Mouse (Mus musculus) thymus, adult 2 months (tissue): ENCODE results near the gene Gm43518. TPM values are rescaled to one million over a fixed set of nuclear protein-coding genes. Genes with fewer than 3 reads are reported as not detected.

Experiments used
- DNase-seq: peaks from one replicate; pipeline ENCODE4 v3.0.0; 2021
- H3K27ac ChIP-seq: fragments of 200-500 bp; 2 replicates; pipeline ENCODE4 v1.5.1; 2012; ENCODE audit warnings: low read length, control low read depth; ENCODE audit not compliant: control insufficient read depth, insufficient read depth
- H3K27me3 ChIP-seq: fragments of 200-500 bp; 2 replicates; pipeline ENCODE4 v1.6.1; 2012; ENCODE audit warnings: mild to moderate bottlenecking, low read length, moderate library complexity, mixed read lengths; ENCODE audit not compliant: control insufficient read depth, insufficient read depth
- H3K36me3 ChIP-seq: fragments of 200-500 bp; 2 replicates; pipeline ENCODE4 v1.6.1; 2012; ENCODE audit warnings: mild to moderate bottlenecking, low read length, moderate library complexity; ENCODE audit not compliant: control insufficient read depth, insufficient read depth
- H3K4me1 ChIP-seq: fragments of 200-500 bp; replicated peaks from 2 replicates; pipeline ENCODE4 v1.6.1; 2012; ENCODE audit warnings: low read length; ENCODE audit not compliant: control insufficient read depth, insufficient read depth
- H3K4me3 ChIP-seq: fragments of 200-500 bp; 2 replicates; pipeline ENCODE4 v1.5.1; 2012; ENCODE audit warnings: mild to moderate bottlenecking, low read length, control low read depth, moderate library complexity; ENCODE audit not compliant: control insufficient read depth, insufficient read depth
- CTCF ChIP-seq: fragments of 200-500 bp; IDR thresholded peaks from 2 replicates; pipeline ENCODE4 v1.5.1; 2012; ENCODE audit warnings: mild to moderate bottlenecking, control low read depth, low read length, moderate library complexity, borderline replicate concordance; ENCODE audit not compliant: control insufficient read depth, poor library complexity, insufficient read depth; ENCODE audit errors: extremely low read depth
- POLR2A ChIP-seq: fragments of 200-500 bp; IDR thresholded peaks from 2 replicates; pipeline ENCODE4 v1.6.1; 2012; ENCODE audit warnings: mild to moderate bottlenecking, low read length, control low read depth, moderate library complexity; ENCODE audit not compliant: control insufficient read depth, poor library complexity, insufficient read depth; ENCODE audit errors: extremely low read depth
- WGBS: fragments of 180-500 bp; shearing (Covaris S2); methylation state at CpG from one replicate; pipeline ENCODE4 v1.1.7; 2018; 5-methylcytosine and 5-hydroxymethylcytosine counted together
- polyA plus RNA-seq: library from polyadenylated mRNA; depleted of rRNA; stranded (reverse); fragments of >200 nt; gene quantifications from 2 replicates; pipeline ENCODE4 v1.2.3, GENCODE M21; 2012

Gm43518 gene
- polyA plus RNA-seq, 1 experiment, result 0.62 TPM

DNA sequence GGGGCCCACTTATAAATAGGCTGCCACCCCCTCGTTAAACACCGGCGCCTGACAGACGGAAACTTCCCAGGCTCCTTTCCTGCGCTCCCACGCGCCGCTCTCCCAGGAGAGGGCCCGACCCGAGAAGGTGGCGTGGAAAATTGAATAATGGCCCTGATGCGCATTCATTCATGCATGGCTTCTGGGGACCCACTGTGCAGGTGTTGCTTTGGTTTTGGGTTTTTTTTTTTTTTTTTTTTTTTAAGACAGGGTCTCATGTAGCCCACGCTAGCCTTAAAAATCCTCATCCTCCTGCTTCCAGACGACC is 46.9 kb downstream of the Gm43518 start:
- no peaks in the 10 kb centered on the region for H3K36me3 ChIP-seq
- H3K27me3 ChIP-seq, result no peaks in the 10 kb centered on the region
- H3K4me1 ChIP-seq, result peaks cover 14% of the 10 kb centered on the region
- H3K27ac ChIP-seq, result no peak overlapping the region; the same call in 1 of the 2 replicates
- no peak for DNase-seq
- no peak for TF ChIP-seq POLR2A
- TF ChIP-seq CTCF, result no peak
- peak overlapping the region; percentile 76 for H3K4me3 ChIP-seq
- WGBS, result 2% methylated on average over 14 of the region's 14 CpGs

DNA sequence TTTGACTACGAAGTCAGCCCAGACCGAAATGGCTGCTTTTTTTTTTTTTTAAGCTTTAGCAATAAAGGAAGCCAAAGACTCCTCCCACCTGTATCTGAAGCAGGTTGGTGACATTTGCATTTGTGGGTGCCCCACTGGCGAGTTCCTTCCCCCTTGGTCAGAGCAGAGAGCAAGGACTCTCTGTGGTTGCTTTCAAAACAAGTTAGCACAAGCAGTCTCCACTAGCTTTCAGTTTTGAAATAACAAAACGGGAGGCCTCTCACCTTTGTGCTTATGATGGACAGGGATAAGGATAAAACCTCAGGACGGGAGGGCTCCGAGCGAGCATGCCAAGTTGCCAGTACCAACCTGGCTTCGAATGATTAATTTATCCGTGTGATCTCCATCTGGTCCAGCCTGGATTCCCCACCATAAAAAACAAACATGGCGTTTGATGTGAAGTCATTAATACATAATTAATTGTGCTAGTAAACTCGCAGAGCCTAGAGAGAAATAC is 47.4 kb downstream of the Gm43518 start:
- TF ChIP-seq CTCF (no peak), POLR2A (no peak)
- Histone ChIP-seq H3K27ac (no peak overlapping the region), H3K4me1 (peaks cover 14% of the 10 kb centered on the region), H3K4me3 (no peak overlapping the region), H3K27me3 (no peaks in the 10 kb centered on the region), H3K36me3 (no peaks in the 10 kb centered on the region)
- 12% methylated on average over 11 of the region's 11 CpGs for WGBS
- peak; percentile 22 for DNase-seq

DNA sequence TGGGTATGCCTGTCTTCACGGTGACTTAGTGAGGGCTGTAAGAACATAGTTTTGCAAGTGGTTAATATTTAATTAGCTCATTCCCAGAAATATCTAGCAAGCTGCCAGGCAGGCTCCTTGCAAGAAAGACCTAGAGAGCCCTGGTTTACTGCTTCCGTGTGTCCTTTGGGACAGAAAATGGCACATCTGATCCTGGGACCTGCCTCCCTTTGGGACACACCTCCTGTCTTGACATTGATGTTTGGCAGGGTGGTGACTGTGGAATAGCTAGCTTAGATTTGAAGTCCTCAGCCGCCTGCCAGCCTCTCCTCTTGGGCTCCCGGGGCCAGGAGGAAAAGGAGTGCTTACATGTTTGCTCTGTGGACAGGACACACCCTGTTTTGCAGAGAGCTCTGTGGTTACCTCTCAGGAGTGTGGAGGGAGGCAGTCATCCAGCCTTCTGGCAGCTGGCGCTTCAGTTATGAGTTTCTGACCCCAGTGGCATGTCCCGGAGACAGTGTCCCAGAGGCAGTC is 48.5 kb downstream of the Gm43518 start:
- TF ChIP-seq CTCF (no peak), POLR2A (no peak)
- H3K4me1 ChIP-seq, result peaks cover 14% of the 10 kb centered on the region
- no peaks in the 10 kb centered on the region for H3K27me3 ChIP-seq
- H3K36me3 ChIP-seq, result no peaks in the 10 kb centered on the region
- WGBS, result 50% methylated on average over 6 of the region's 6 CpGs
- no peak overlapping the region for H3K4me3 ChIP-seq
- no peak for DNase-seq
- no peak overlapping the region for H3K27ac ChIP-seq

DNA sequence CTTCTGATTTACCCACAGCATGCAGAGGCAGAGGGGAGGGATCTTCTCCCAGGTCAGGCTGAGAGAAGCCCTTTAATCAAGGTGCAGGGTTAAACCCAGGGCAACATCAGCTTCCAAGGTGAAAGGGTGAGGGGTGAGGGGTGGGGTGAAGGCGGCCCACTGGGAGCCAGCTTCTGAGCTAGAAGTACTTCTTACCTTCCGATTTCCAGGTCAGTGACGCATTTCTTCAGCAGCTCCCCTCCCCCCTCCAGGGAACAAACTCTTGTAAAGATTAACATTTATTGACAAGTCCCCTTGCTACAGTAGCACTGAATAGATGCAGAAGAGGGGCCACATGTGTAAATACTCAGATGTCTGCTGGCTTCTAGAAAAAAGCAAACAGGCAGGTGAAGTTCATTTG is 50.0 kb downstream of the Gm43518 start:
- H3K4me3 ChIP-seq, result no peak overlapping the region
- H3K27ac ChIP-seq, result no peak overlapping the region
- 96% methylated on average over 3 of the region's 3 CpGs for WGBS
- no peak for DNase-seq
- peaks cover 14% of the 10 kb centered on the region for H3K4me1 ChIP-seq
- H3K36me3 ChIP-seq, result no peaks in the 10 kb centered on the region
- TF ChIP-seq POLR2A (no peak), CTCF (no peak)
- H3K27me3 ChIP-seq, result no peaks in the 10 kb centered on the region

DNA sequence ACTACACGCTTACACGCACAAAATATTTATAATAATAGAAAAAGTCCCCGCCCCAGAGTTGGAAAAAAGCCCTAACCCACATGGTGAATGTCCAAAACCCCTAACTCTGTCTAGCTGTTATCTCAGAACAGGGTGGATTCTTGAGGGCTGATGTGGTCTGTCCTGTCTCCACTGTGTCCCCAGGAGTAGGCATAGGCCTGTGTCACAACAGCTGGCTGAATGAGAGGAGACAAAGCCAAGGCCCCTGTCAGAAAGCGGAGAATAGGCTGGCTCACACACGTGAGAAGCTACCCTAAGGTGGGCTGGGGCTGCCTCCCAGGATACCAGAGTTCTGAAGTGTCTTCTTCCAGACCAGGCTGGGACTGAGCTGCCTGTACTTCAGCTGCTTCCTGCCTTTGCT is 50.9 kb downstream of the Gm43518 start:
- Histone ChIP-seq H3K27me3 (no peaks in the 10 kb centered on the region), H3K36me3 (no peaks in the 10 kb centered on the region), H3K4me3 (no peak overlapping the region), H3K27ac (no peak overlapping the region), H3K4me1 (peaks cover 13% of the 10 kb centered on the region)
- DNase-seq, result no peak
- TF ChIP-seq CTCF, result no peak
- no peak for TF ChIP-seq POLR2A
- WGBS, result 81% methylated on average over 5 of the region's 5 CpGs

DNA sequence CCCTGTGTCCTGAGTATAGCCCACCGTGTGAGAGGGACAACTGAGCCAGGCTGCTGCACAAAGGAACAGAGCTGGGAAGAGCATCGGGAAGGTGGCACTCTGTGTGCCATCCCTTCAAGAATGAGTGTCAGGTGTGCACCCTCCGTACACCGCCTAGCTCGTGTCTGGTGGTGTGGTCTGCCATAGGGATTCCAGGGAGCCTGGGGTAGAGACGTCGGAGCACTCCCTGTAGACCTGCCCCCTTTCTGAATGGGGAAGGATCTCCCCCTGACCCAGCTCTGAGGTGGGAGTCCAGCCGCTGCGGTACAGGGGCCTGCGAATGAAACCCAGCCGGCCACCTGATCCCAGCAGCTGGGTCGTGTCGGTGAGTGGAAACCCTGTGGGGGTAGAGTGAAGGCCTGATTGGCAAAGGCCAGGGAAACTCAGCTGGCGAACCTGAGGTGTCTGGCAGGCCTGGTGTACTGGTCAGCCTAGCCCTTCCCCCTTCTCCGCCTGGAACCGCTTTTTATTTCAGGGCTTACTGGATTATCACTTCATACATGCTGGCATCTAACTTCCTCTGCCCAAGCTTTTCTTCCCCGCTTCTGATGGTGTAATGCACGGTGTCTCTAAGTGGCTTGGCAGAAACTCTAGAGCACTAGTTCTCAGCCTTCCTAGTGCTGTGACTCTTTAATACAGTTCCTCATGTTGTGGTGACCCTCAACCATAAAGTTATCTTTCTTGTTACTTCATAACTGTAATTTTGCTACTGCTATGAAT is 52.2 kb downstream of the Gm43518 start:
- TF ChIP-seq POLR2A, result no peak
- no peak for TF ChIP-seq CTCF

DNA sequence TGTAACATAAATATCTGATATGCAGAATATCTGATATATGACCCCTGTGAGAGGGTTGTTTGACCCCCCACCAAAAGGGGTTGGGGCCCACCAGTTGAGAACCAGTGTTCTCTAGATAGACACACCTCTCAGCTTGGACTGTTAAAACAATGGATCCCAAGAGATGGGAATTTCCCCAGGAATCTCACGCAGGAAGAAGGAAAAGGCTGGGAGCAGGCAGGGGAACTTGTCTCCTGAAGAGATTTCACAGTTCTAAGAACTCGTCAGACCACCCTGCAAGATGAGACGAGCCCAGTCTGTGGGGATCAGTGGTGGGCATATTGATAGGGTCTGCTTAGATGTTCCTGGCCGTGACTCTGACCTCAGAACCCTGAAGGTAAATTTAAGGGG is 52.8 kb downstream of the Gm43518 start:
- Histone ChIP-seq H3K27me3 (no peaks in the 10 kb centered on the region), H3K36me3 (no peaks in the 10 kb centered on the region), H3K27ac (no peak overlapping the region), H3K4me1 (peaks cover 4% of the 10 kb centered on the region), H3K4me3 (no peak overlapping the region)
- DNase-seq, result no peak
- TF ChIP-seq CTCF (no peak), POLR2A (no peak)
- 89% methylated on average over 4 of the region's 4 CpGs for whole genome bisulfite sequencing

More for the DNA sequence above, 52.2 kb downstream of the Gm43518 start:
- no peak overlapping the region for H3K4me3 ChIP-seq
- WGBS, result 94% methylated on average over 18 of the region's 18 CpGs
- no peak for DNase-seq
- peaks cover 7% of the 10 kb centered on the region for H3K4me1 ChIP-seq
- no peak overlapping the region for H3K27ac ChIP-seq
- H3K27me3 ChIP-seq, result no peaks in the 10 kb centered on the region
- H3K36me3 ChIP-seq, result no peaks in the 10 kb centered on the region
